Mouse (Mus musculus) midbrain, embryonic 14.5 days (tissue): ENCODE measurements around the gene Tmc5. TPM values are rescaled to one million over a fixed set of nuclear protein-coding genes. Genes with fewer than 3 reads are reported as not detected.
A peak's percentile ranks its signal among the peaks of the same experiment; 100 is the strongest.

Source experiments
- ATAC-seq: fragments of 200-750 bp; cut with Nextera tagmentation; 2 replicates; pipeline ENCODE4 v1.8.0; 2017; ENCODE audit warnings: moderate number of reproducible peaks, moderate library complexity; ENCODE audit not compliant: low FRiP score, low TSS enrichment
- DNase-seq: peaks from one replicate; pipeline ENCODE4 v3.0.0-alpha.2; 2015
- H3K27ac ChIP-seq: fragments of 300-500 bp; sonication (generic); replicated peaks from 2 replicates; pipeline ENCODE4 v1.5.1; 2014; ENCODE audit warnings: mild to moderate bottlenecking, low read depth, low read length, moderate library complexity
- H3K27me3 ChIP-seq: fragments of 300-500 bp; sonication (generic); 2 replicates; pipeline ENCODE4 v1.6.1; 2014; ENCODE audit warnings: low read length, control low read depth, mixed read lengths; ENCODE audit not compliant: control insufficient read depth, insufficient read depth
- H3K36me3 ChIP-seq: fragments of 300-500 bp; sonication (generic); 2 replicates; pipeline ENCODE4 v1.6.1; 2014; ENCODE audit warnings: low read length, control low read depth; ENCODE audit not compliant: control insufficient read depth, insufficient read depth
- H3K4me1 ChIP-seq: fragments of 300-500 bp; sonication (generic); 2 replicates; pipeline ENCODE4 v1.6.1; 2014; ENCODE audit warnings: mild to moderate bottlenecking, antibody characterized with exemption, low read length, control low read depth; ENCODE audit not compliant: control insufficient read depth, insufficient read depth
- H3K4me2 ChIP-seq: fragments of 300-500 bp; sonication (generic); 2 replicates; pipeline ENCODE4 v1.6.1; 2014; ENCODE audit warnings: mild to moderate bottlenecking, low read length, moderate library complexity
- H3K4me3 ChIP-seq: fragments of 300-500 bp; sonication (generic); replicated peaks from 2 replicates; pipeline ENCODE4 v1.5.1; 2014; ENCODE audit warnings: low read depth, low read length
- H3K9ac ChIP-seq: fragments of 300-500 bp; sonication (generic); replicated peaks from 2 replicates; pipeline ENCODE4 v1.6.1; 2014; ENCODE audit warnings: mild to moderate bottlenecking, low read length, moderate library complexity
- H3K9me3 ChIP-seq: fragments of 300-500 bp; sonication (generic); 2 replicates; pipeline ENCODE4 v1.6.1; 2016; ENCODE audit warnings: low read length, control low read depth, mixed read lengths; ENCODE audit not compliant: control insufficient read depth
- WGBS: fragments of 180-500 bp; shearing (Covaris S2); extraction: QIAGEN DNeasy Blood & Tissue Kit; methylation state at CpG from one replicate; pipeline ENCODE4 v1.1.7; 2014; 5-methylcytosine and 5-hydroxymethylcytosine counted together
- polyA plus RNA-seq: library from polyadenylated mRNA; unstranded; fragments of >200 nt; fragmentation: Nextera tagmentation; extraction: Ambion mirVana; gene quantifications from 2 replicates; pipeline ENCODE4 v1.2.1, GENCODE M21; 2014

Tmc5 gene
- polyA plus RNA-seq, 1 experiment from 2014 or later = 0.28 TPM

- H3K9ac ChIP-seq = no peak overlapping the region
- DNase-seq (no peak), ATAC-seq (no peak)
- H3K4me2 ChIP-seq = no peak overlapping the region
- H3K9me3 ChIP-seq = no peaks in the 10 kb centered on the region
- H3K4me1 ChIP-seq = peaks cover 21% of the 10 kb centered on the region
- no peaks in the 10 kb centered on the region for H3K27me3 ChIP-seq
- 92% methylated on average over 5 of the region's 5 CpGs for WGBS
- H3K36me3 ChIP-seq = 0 out of 2 replicates have a peak, but pooled peaks cover 2% of the 10 kb centered on the region
- H3K27ac ChIP-seq = no peak overlapping the region
- no peak overlapping the region for H3K4me3 ChIP-seq
Measured at GRCm38 (mm10) chr7:118706488-118706887, 109.4 kb downstream of the Tmc5 start.

- Histone ChIP-seq H3K4me3 (no peak overlapping the region), H3K9me3 (no peaks in the 10 kb centered on the region), H3K4me1 (peaks cover 21% of the 10 kb centered on the region), H3K9ac (no peak overlapping the region), H3K27ac (no peak overlapping the region), H3K36me3 (0 out of 2 replicates have a peak, but pooled peaks cover 2% of the 10 kb centered on the region), H3K4me2 (no peak overlapping the region), H3K27me3 (no peaks in the 10 kb centered on the region)
- DNase-seq (no peak), ATAC-seq (no peak)
- 89% methylated on average over 2 of the region's 2 CpGs for WGBS
Measured at GRCm38 (mm10) chr7:118707216-118707615, 110.1 kb downstream of the Tmc5 start.

- DNase-seq (no peak), ATAC-seq (no peak)
- 87% methylated on average over 4 of the region's 4 CpGs for WGBS
- Histone ChIP-seq H3K9ac (no peak overlapping the region), H3K27ac (no peak overlapping the region), H3K4me2 (no peak overlapping the region), H3K36me3 (no peaks in the 10 kb centered on the region), H3K27me3 (no peaks in the 10 kb centered on the region), H3K4me1 (peaks cover 21% of the 10 kb centered on the region), H3K4me3 (no peak overlapping the region), H3K9me3 (no peaks in the 10 kb centered on the region)
Measured at GRCm38 (mm10) chr7:118708002-118708401, 110.9 kb downstream of the Tmc5 start.

GRCm38 (mm10) chr7:118710776-118711175 lies 113.7 kb downstream of the Tmc5 start:
- H3K4me2 ChIP-seq = no peak overlapping the region
- H3K27me3 ChIP-seq = no peaks in the 10 kb centered on the region
- peaks cover 11% of the 10 kb centered on the region; the same call in 1 of the 2 replicates for H3K36me3 ChIP-seq
- no peak overlapping the region for H3K4me3 ChIP-seq
- no peak for DNase-seq
- H3K4me1 ChIP-seq = peaks cover 10% of the 10 kb centered on the region
- no peaks in the 10 kb centered on the region for H3K9me3 ChIP-seq
- no peak overlapping the region for H3K27ac ChIP-seq
- H3K9ac ChIP-seq = no peak overlapping the region
- ATAC-seq = no peak
- 57% methylated on average over 5 of the region's 5 CpGs for WGBS

- WGBS = 1% methylated on average over 48 of the region's 48 CpGs
- Histone ChIP-seq H3K4me2 (peak within 1 kb of the TSS; percentile 61), H3K9me3 (no peaks in the 10 kb centered on the region), H3K36me3 (peaks cover 22% of the 10 kb centered on the region), H3K4me1 (peaks cover 7% of the 10 kb centered on the region; the same call in 1 of the 2 replicates), H3K27ac (peak within 1 kb of the TSS; percentile 77), H3K27me3 (no peaks in the 10 kb centered on the region), H3K4me3 (peak within 1 kb of the TSS; percentile 64), H3K9ac (peak within 1 kb of the TSS; percentile 63)
- ATAC-seq (peak; percentile 95), DNase-seq (peak; percentile 98)
Measured at GRCm38 (mm10) chr7:118712228-118713173, 115.4 kb downstream of the Tmc5 start, which contains the start of gene Ccp110. Gene Ccp110, plus strand, starts transcription at chr7:118712552.

- H3K4me3 ChIP-seq = no peak overlapping the region
- H3K9ac ChIP-seq = no peak overlapping the region
- H3K27me3 ChIP-seq = no peaks in the 10 kb centered on the region
- DNase-seq (no peak), ATAC-seq (no peak)
- WGBS = 94% methylated on average over 1 of the region's 1 CpGs
- no peak overlapping the region for H3K4me2 ChIP-seq
- peaks cover 7% of the 10 kb centered on the region; the same call in 1 of the 2 replicates for H3K4me1 ChIP-seq
- H3K27ac ChIP-seq = no peak overlapping the region
- H3K9me3 ChIP-seq = no peaks in the 10 kb centered on the region
- H3K36me3 ChIP-seq = peaks cover 37% of the 10 kb centered on the region
Measured at GRCm38 (mm10) chr7:118714873-118715272, 117.8 kb downstream of the Tmc5 start.

GRCm38 (mm10) chr7:118718066-118718465 lies 121.0 kb downstream of the Tmc5 start:
- Histone ChIP-seq H3K27ac (no peak overlapping the region), H3K9ac (no peak overlapping the region), H3K4me2 (no peak overlapping the region), H3K4me3 (no peak overlapping the region), H3K4me1 (peaks cover 6% of the 10 kb centered on the region; the same call in 1 of the 2 replicates), H3K9me3 (no peaks in the 10 kb centered on the region), H3K27me3 (no peaks in the 10 kb centered on the region), H3K36me3 (peaks cover 62% of the 10 kb centered on the region)
- DNase-seq (no peak), ATAC-seq (no peak)
- 98% methylated on average over 4 of the region's 4 CpGs for WGBS

GRCm38 (mm10) chr7:118723927-118724326 lies 126.8 kb downstream of the Tmc5 start:
- Histone ChIP-seq H3K4me1 (no peaks in the 10 kb centered on the region), H3K36me3 (peaks cover 82% of the 10 kb centered on the region), H3K27ac (no peak overlapping the region), H3K4me2 (no peak overlapping the region), H3K4me3 (no peak overlapping the region), H3K27me3 (no peaks in the 10 kb centered on the region), H3K9me3 (no peaks in the 10 kb centered on the region), H3K9ac (no peak overlapping the region)
- WGBS = 93% methylated on average over 9 of the region's 9 CpGs
- ATAC-seq = no peak
- DNase-seq = no peak
